Mouse (Mus musculus): Measurements from ENCODE around the gene Tctn3.

GRCm38 (mm10) chr19:40643846-40644245 is 31.8 kb upstream of the Tctn3 start:
- TF ChIP-seq POLR2A (IDR thresholded peaks at IDR 0.05; ENCODE audit: borderline replicate concordance, extremely low read depth, insufficient read depth, insufficient read length, poor library complexity, severe bottlenecking) (no peak), CTCF (IDR thresholded peaks at IDR 0.05; ENCODE audit: borderline replicate concordance, extremely low read depth, insufficient read depth, insufficient read length) (no peak)
